Mouse (Mus musculus): ENCODE data around the gene Dmbx1.

The Dmbx1 gene

GRCm38 (mm10) chr4:115940681-115941080, 955 bp upstream of the Dmbx1 start:
- no peak for DNase-seq (ENCODE audit: low spot score in 2 of 2)

- DNase-seq (ENCODE audit: low spot score in 2 of 2), result peak in 1 of 2 experiments; percentile 33
Measured at GRCm38 (mm10) chr4:115938276-115939160, 1.2 kb downstream of the Dmbx1 start.

- no peak for DNase-seq (ENCODE audit: low spot score in 2 of 2)
Measured at GRCm38 (mm10) chr4:115937061-115937976, 2.4 kb downstream of the Dmbx1 start.

GRCm38 (mm10) chr4:115936646-115937045, 3.1 kb downstream of the Dmbx1 start:
- no peak for DNase-seq (ENCODE audit: low spot score in 2 of 2)

GRCm38 (mm10) chr4:115935835-115936581, 3.7 kb downstream of the Dmbx1 start:
- no peak for DNase-seq (ENCODE audit: low spot score in 2 of 2)

- no peak for DNase-seq (ENCODE audit: low spot score in 2 of 2)
Measured at GRCm38 (mm10) chr4:115931556-115932088, 8.1 kb downstream of the Dmbx1 start.

GRCm38 (mm10) chr4:115927637-115928036, 12.1 kb downstream of the Dmbx1 start:
- no peak for DNase-seq (ENCODE audit: low spot score in 2 of 2)

- DNase-seq (ENCODE audit: low spot score in 2 of 2), result no peak
Measured at GRCm38 (mm10) chr4:115923262-115923880, 16.4 kb downstream of the Dmbx1 start.

- DNase-seq (ENCODE audit: low spot score in 2 of 2), result no peak
Measured at GRCm38 (mm10) chr4:115922688-115923087, 17.0 kb downstream of the Dmbx1 start.

GRCm38 (mm10) chr4:115919911-115920310, 19.8 kb downstream of the Dmbx1 start:
- no peak for DNase-seq (ENCODE audit: low spot score in 2 of 2)

- DNase-seq (ENCODE audit: low spot score in 2 of 2), result no peak
Measured at GRCm38 (mm10) chr4:115911586-115911985, 28.1 kb downstream of the Dmbx1 start.

- no peak for DNase-seq (ENCODE audit: low spot score in 2 of 2)
Measured at GRCm38 (mm10) chr4:115908641-115909040, 31.1 kb downstream of the Dmbx1 start.

- no peak for DNase-seq (ENCODE audit: low spot score in 2 of 2)
Measured at GRCm38 (mm10) chr4:115907994-115908393, 31.7 kb downstream of the Dmbx1 start.

GRCm38 (mm10) chr4:115906791-115907190, 32.9 kb downstream of the Dmbx1 start:
- no peak for DNase-seq (ENCODE audit: low spot score in 2 of 2)

GRCm38 (mm10) chr4:115905701-115906100, 34.0 kb downstream of the Dmbx1 start:
- DNase-seq (ENCODE audit: low spot score in 2 of 2), result no peak

- no peak for DNase-seq (ENCODE audit: low spot score in 2 of 2)
Measured at GRCm38 (mm10) chr4:115904375-115904774, 35.4 kb downstream of the Dmbx1 start.

GRCm38 (mm10) chr4:115902816-115903215, 36.9 kb downstream of the Dmbx1 start:
- peak in 1 of 2 experiments; percentile 81 for DNase-seq (ENCODE audit: low spot score in 2 of 2)

GRCm38 (mm10) chr4:115897901-115898631, 41.7 kb downstream of the Dmbx1 start:
- peak in 1 of 2 experiments; percentile 25 for DNase-seq (ENCODE audit: low spot score in 2 of 2)

- DNase-seq (ENCODE audit: low spot score in 2 of 2), result no peak
Measured at GRCm38 (mm10) chr4:115894281-115894680, 45.4 kb downstream of the Dmbx1 start.

GRCm38 (mm10) chr4:115890553-115890952, 49.2 kb downstream of the Dmbx1 start, which contains the start of gene 6430628N08Rik:
TSS of gene 6430628N08Rik (plus strand) at chr4:115890665.
- no peak for DNase-seq (ENCODE audit: low spot score in 2 of 2)

All from frontal cortex, postnatal 10 days (tissue).